Mouse (Mus musculus): Measurements from ENCODE around the gene Kcne3.

The Kcne3 gene

DNA sequence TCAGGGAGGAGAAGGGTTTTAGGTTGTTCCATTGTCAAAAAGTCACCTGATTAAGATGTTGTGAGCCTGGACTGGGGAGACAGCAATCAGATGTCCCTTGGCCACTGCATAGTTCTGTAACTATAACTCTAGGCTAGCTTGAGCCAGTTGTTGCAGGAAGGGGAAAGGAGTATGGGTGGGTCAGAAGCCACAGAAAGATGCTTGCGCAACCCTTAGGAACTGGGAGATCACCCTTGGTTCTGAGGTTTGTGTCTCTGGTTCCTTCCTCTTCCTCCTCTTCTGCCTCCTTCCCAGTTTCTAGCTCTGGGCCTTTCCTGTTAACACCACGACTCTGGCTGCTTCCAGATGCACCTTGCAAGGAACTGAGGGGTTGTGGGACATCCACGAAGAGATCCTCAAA is 6.1 kb downstream of the Kcne3 start:
- no peak for DNase-seq

DNA sequence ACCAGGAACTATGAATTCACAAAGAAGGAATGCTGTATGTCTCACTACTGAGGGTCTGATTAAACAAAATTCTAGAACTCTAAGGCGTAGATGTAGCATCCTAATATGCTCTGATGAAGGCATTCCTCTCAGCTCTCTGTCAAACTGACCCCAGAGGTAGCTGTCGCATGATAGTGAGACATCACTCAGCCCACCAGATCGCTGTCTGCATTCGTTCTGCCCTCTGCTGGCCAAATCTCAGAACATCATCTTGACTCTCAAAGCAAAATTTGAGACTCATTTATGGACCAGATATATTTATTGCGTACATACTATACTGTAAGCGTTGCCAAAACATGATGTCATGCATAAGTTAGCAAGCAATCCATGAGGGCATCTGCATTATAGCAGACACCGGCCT is 11.3 kb downstream of the Kcne3 start:
- peak; percentile 17 to 38 for DNase-seq

- DNase-seq = no peak
These were observed 13.9 kb downstream of the Kcne3 start for GRCm38 (mm10) chr7:100190167-100190566.

- peak; percentile 45 to 53 for DNase-seq
These were observed 14.5 kb downstream of the Kcne3 start for GRCm38 (mm10) chr7:100190778-100191177.

- no peak for DNase-seq
These were observed 24.9 kb downstream of the Kcne3 start for GRCm38 (mm10) chr7:100201191-100201590.

DNA sequence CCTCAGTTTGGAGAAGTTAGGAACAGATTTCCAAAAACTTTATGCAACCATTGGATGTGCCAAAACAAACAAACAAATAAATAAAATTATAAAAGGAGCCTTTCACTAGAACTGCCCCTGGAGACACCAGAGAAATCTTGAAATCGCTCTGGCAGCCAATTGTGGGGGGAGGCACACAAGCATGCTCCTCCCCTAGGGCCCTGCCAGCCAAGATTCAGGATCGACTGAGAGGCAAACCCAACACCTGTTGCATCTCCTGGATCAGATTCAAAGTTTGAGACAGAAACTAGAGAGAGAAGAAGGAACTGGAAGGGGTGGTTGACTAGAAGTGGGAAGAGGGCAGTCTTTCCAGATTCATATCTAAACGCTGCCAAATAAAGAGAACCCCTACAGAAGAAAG is 27.3 kb downstream of the Kcne3 start:
- DNase-seq = no peak

DNA sequence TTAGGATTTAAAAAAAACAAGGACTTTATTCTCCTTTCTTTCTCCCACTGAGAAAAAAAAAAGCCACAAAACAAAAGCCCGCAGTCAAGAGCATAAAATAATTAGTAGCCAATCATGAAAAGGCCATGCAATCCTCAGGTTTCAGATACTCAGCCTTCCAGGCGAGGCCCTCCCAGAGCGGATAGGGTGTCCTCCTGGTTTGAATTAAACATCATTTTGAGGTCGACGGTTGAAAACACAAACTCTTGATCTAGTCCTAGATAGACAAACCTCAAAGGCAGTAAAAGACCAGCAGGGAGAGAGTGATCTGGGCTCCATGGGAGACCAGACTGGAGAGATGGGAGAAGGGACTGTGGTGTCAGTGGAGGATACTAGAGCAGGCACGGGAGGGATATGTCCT is 28.6 kb downstream of the Kcne3 start:
- no peak for DNase-seq

- DNase-seq = no peak
These were observed 29.8 kb downstream of the Kcne3 start for GRCm38 (mm10) chr7:100206144-100206543.

DNA sequence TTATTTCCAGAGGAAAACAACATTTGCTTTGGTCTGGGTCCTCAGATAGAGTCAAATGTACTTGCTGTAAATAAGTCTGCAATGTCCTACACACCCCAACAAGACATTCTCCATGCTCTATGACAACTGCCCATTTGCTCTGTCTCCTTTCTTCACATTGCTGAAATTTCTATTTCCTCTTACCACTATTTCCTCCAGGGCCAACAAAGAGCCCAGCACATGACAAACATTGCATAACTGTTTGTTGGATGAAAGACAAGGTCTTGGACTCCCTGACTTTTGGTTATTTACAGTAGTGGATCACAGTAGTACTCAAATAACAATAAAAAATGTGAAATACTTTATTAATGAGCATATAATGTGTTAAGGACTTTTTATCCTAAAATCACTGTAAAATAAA is 31.6 kb downstream of the Kcne3 start:
- DNase-seq = no peak

- DNase-seq = no peak
These were observed 38.0 kb downstream of the Kcne3 start for GRCm38 (mm10) chr7:100214310-100214709.

GRCm38 (mm10) chr7:100215116-100215732 is 38.9 kb downstream of the Kcne3 start:
- no peak for DNase-seq

GRCm38 (mm10) chr7:100215976-100216375 is 39.7 kb downstream of the Kcne3 start:
- DNase-seq = no peak

GRCm38 (mm10) chr7:100216601-100217565 is 40.6 kb downstream of the Kcne3 start:
- DNase-seq = no peak

- DNase-seq = peak; percentile 98 to 99
These were observed 51.0 kb downstream of the Kcne3 start, which contains the start of gene Pgm2l1 for GRCm38 (mm10) chr7:100227158-100227875. Gene Pgm2l1, plus strand, starts transcription at chr7:100227394.

DNA sequence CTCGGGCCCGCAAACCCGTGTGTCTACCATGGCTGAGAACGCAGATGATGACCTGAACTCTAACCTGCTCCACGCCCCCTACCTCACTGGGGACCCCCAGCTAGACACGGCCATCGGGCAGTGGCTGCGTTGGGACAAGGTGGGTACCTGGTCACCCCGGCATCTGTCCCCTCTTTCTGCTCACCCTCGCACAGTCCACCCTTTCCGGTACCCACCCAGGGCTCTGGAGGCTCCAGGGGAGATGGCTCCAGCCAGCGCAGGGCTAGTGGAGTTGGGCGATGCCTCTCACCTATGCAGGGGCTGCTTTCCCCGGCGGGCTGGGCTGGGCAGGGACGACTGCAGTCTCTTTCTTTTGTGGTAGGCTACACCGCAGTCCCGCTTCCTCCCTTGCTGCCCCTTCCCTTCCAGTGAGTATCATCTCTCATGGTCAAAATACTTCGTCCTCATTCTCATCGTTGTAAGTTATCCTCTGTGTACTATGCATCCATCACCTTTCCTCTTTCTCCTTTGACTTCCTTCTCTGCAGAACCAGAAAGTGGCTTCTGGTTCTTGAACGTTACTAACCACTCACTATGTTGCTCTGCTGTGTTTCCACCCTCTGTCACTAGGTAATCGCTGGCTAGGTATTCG is 51.7 kb downstream of the Kcne3 start:
- DNase-seq = peak in 1 of 2 experiments; percentile 48

- no peak for DNase-seq
These were observed 52.7 kb downstream of the Kcne3 start for GRCm38 (mm10) chr7:100228957-100229356.

GRCm38 (mm10) chr7:100230646-100231045 is 54.3 kb downstream of the Kcne3 start:
- no peak for DNase-seq

- no peak for DNase-seq
These were observed 55.4 kb downstream of the Kcne3 start for GRCm38 (mm10) chr7:100231661-100232060.

GRCm38 (mm10) chr7:100233681-100234080 is 57.4 kb downstream of the Kcne3 start:
- DNase-seq = no peak
